Mouse (Mus musculus) E14TG2a.4 (cell line): Measurements from ENCODE around the gene Bdkrb2.

Source experiments
- CTCF ChIP-seq: conservative IDR thresholded peaks from 2 replicates; pipeline ENCODE4 v1.5.1; 2014; ENCODE audit warnings: low read length
- POU5F1 ChIP-seq: IDR thresholded peaks from 2 replicates; pipeline ENCODE4 v1.6.1; 2014; ENCODE audit warnings: low read length, borderline replicate concordance

DNA sequence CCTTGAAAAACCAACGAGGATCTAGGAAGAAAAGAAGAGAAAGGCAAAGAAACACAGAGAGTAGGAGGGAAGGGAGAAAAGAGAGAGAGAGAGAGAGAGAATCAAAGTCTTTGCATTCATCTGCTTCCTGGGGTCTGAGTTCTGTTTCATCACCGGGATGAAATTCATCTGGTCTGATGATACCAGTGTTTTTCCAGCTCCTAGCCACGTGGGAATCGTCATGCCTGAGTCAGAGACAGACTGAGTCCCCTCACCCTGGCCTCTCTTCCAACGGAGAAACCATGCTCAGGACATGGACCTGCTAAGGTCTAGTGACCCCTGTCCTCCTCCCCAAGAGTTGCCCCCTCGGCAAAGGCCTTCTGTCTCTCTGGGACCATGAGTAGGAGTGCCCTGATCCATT lies 16.5 kb upstream of the Bdkrb2 start:
- TF ChIP-seq CTCF (no peak), POU5F1 (no peak)
